Mouse (Mus musculus) CD4-positive, CD25-positive, alpha-beta regulatory T cell, adult 2 months (primary cell): ENCODE results near the gene Tti1.

Experiments
- DNase-seq: peaks from one replicate; pipeline ENCODE4 v3.0.0-alpha.2; 2012; ENCODE audit warnings: low read depth, low spot score

Gene Tti1

GRCm38 (mm10) chr2:158039662-158040061 lies 11.4 kb upstream of the Tti1 start:
- DNase-seq: no peak

- no peak for DNase-seq
Observed at GRCm38 (mm10) chr2:158037571-158037970, 9.3 kb upstream of the Tti1 start.

- no peak for DNase-seq
Observed at GRCm38 (mm10) chr2:158036953-158037352, 8.7 kb upstream of the Tti1 start.

- DNase-seq: no peak
Observed at GRCm38 (mm10) chr2:158036408-158036807, 8.2 kb upstream of the Tti1 start.

GRCm38 (mm10) chr2:158035813-158036212 lies 7.6 kb upstream of the Tti1 start:
- no peak for DNase-seq

- DNase-seq: no peak
Observed at GRCm38 (mm10) chr2:158030007-158030406, 1.8 kb upstream of the Tti1 start.

GRCm38 (mm10) chr2:158027855-158028353 lies 329 bp downstream of the Tti1 start:
- no peak for DNase-seq

GRCm38 (mm10) chr2:158017330-158017729 lies 10.9 kb downstream of the Tti1 start:
- DNase-seq: no peak

- no peak for DNase-seq
Observed at GRCm38 (mm10) chr2:158012608-158013007, 15.6 kb downstream of the Tti1 start.

- no peak for DNase-seq
Observed at GRCm38 (mm10) chr2:158009373-158009772, 18.9 kb downstream of the Tti1 start.

GRCm38 (mm10) chr2:158005641-158006040 lies 22.6 kb downstream of the Tti1 start:
- DNase-seq: peak; percentile 18

GRCm38 (mm10) chr2:158004620-158005019 lies 23.6 kb downstream of the Tti1 start:
- DNase-seq: no peak

- no peak for DNase-seq
Observed at GRCm38 (mm10) chr2:157998817-157999216, 29.4 kb downstream of the Tti1 start.

- no peak for DNase-seq
Observed at GRCm38 (mm10) chr2:157992501-157992900, 35.7 kb downstream of the Tti1 start.

GRCm38 (mm10) chr2:157991026-157991425 lies 37.2 kb downstream of the Tti1 start:
- no peak for DNase-seq

- peak; percentile 35 for DNase-seq
Observed at GRCm38 (mm10) chr2:157989946-157990345, 38.3 kb downstream of the Tti1 start.

- no peak for DNase-seq
Observed at GRCm38 (mm10) chr2:157988416-157989190, 39.6 kb downstream of the Tti1 start.

- DNase-seq: no peak
Observed at GRCm38 (mm10) chr2:157986235-157986634, 42.0 kb downstream of the Tti1 start.

- DNase-seq: no peak
Observed at GRCm38 (mm10) chr2:157985611-157986010, 42.6 kb downstream of the Tti1 start.

GRCm38 (mm10) chr2:157983276-157983675 lies 45.0 kb downstream of the Tti1 start:
- DNase-seq: no peak

- DNase-seq: no peak
Observed at GRCm38 (mm10) chr2:157982727-157983126, 45.5 kb downstream of the Tti1 start.

- DNase-seq: no peak
Observed at GRCm38 (mm10) chr2:157979241-157979640, 49.0 kb downstream of the Tti1 start.

GRCm38 (mm10) chr2:157975595-157975994 lies 52.6 kb downstream of the Tti1 start:
- no peak for DNase-seq
